Mouse (Mus musculus): ENCODE measurements around the gene Umps.

- TF ChIP-seq EP300 (IDR thresholded peaks at IDR 0.05; ENCODE audit: low read depth in 1 of 2, low read length in 2 of 2), result no peak; a peak in 1 of 4 replicates
- no peak for TF ChIP-seq ZNF384 (IDR thresholded peaks at IDR 0.05; ENCODE audit: low read depth, low read length)
- no peak for TF ChIP-seq MAFK (IDR thresholded peaks at IDR 0.05; ENCODE audit: borderline replicate concordance, low read depth, low read length)
- no peak for TF ChIP-seq CTCF (IDR thresholded peaks at IDR 0.05 in 2 of 3, conservative IDR thresholded peaks at IDR 0.05 in 1 of 3; ENCODE audit: control insufficient read depth in 1 of 3, insufficient read depth in 1 of 3, low read depth in 2 of 3, low read length in 3 of 3, poor library complexity in 1 of 3, severe bottlenecking in 1 of 3)
- peak; percentile 81 for TF ChIP-seq POLR2AphosphoS2 (IDR thresholded peaks at IDR 0.05; ENCODE audit: low read length)
- TF ChIP-seq GATA1 (IDR thresholded peaks at IDR 0.05; ENCODE audit: low read depth, low read length), result peak; percentile 61
- 0 out of 2 replicates have a peak, but pooled peaks have one; percentile 87 for TF ChIP-seq CHD1 (IDR thresholded peaks at IDR 0.05; ENCODE audit: low read depth, low read length)
- no peak for TF ChIP-seq JUND (IDR thresholded peaks at IDR 0.05; ENCODE audit: low read depth, low read length)
- TF ChIP-seq ZKSCAN1 (IDR thresholded peaks at IDR 0.05; ENCODE audit: low read depth, low read length), result no peak
These were observed at the start of gene Umps for GRCm38 (mm10) chr16:33966538-33967282.

Data from MEL (cell line).